Mouse (Mus musculus) midbrain, embryonic 11.5 days (tissue): Measurements from ENCODE around the gene Spast. TPM values are rescaled to one million over a fixed set of nuclear protein-coding genes. Genes with fewer than 3 reads are reported as not detected.
A peak's percentile ranks its signal among the peaks of the same experiment; 100 is the strongest.

Source experiments
- ATAC-seq: fragments of 200-750 bp; cut with Nextera tagmentation; 2 replicates; pipeline ENCODE4 v1.8.0; 2017; ENCODE audit warnings: moderate TSS enrichment, moderate library complexity; ENCODE audit not compliant: low FRiP score
- DNase-seq: peaks from one replicate; pipeline ENCODE4 v3.0.0; 2015; ENCODE audit warnings: low spot score; ENCODE audit errors: missing footprints
- H3K27ac ChIP-seq: fragments of 300-500 bp; sonication (generic); 2 replicates; pipeline ENCODE4 v1.5.1; 2014; ENCODE audit warnings: low read depth, low read length
- H3K27me3 ChIP-seq: fragments of 300-500 bp; sonication (generic); 2 replicates; pipeline ENCODE4 v1.6.1; 2014; ENCODE audit warnings: mild to moderate bottlenecking, low read length, moderate library complexity, mixed read lengths; ENCODE audit not compliant: control insufficient read depth, insufficient read depth
- H3K36me3 ChIP-seq: fragments of 300-500 bp; sonication (generic); 2 replicates; pipeline ENCODE4 v1.6.1; 2014; ENCODE audit warnings: mild to moderate bottlenecking, low read length, moderate library complexity, mixed read lengths; ENCODE audit not compliant: control insufficient read depth, insufficient read depth
- H3K4me1 ChIP-seq: fragments of 300-500 bp; sonication (generic); 2 replicates; pipeline ENCODE4 v1.6.1; 2014; ENCODE audit warnings: low read length; ENCODE audit not compliant: control insufficient read depth, insufficient read depth
- H3K4me2 ChIP-seq: fragments of 300-500 bp; sonication (generic); 2 replicates; pipeline ENCODE4 v1.6.1; 2014; ENCODE audit warnings: mild to moderate bottlenecking, moderate library complexity
- H3K4me3 ChIP-seq: fragments of 300-500 bp; sonication (generic); 2 replicates; pipeline ENCODE4 v1.5.1; 2014; ENCODE audit warnings: low read depth, low read length
- H3K9ac ChIP-seq: fragments of 300-500 bp; sonication (generic); 2 replicates; pipeline ENCODE4 v1.6.1; 2014; ENCODE audit warnings: low read length
- H3K9me3 ChIP-seq: fragments of 300-500 bp; sonication (generic); 2 replicates; pipeline ENCODE4 v1.6.1; 2016; ENCODE audit warnings: low read length; ENCODE audit not compliant: control insufficient read depth
- WGBS: fragments of 180-500 bp; shearing (Covaris S2); extraction: QIAGEN DNeasy Blood & Tissue Kit; methylation state at CpG from one replicate; pipeline ENCODE4 v1.1.7; 2014; 5-methylcytosine and 5-hydroxymethylcytosine counted together
- polyA plus RNA-seq: library from polyadenylated mRNA; unstranded; fragments of >200 nt; fragmentation: Nextera tagmentation; extraction: Ambion mirVana; gene quantifications from 2 replicates; pipeline ENCODE4 v1.2.1, GENCODE M21; 2014

Gene Spast
- polyA plus RNA-seq, result 46.8 and 48.8 TPM in 2 replicates

DNA sequence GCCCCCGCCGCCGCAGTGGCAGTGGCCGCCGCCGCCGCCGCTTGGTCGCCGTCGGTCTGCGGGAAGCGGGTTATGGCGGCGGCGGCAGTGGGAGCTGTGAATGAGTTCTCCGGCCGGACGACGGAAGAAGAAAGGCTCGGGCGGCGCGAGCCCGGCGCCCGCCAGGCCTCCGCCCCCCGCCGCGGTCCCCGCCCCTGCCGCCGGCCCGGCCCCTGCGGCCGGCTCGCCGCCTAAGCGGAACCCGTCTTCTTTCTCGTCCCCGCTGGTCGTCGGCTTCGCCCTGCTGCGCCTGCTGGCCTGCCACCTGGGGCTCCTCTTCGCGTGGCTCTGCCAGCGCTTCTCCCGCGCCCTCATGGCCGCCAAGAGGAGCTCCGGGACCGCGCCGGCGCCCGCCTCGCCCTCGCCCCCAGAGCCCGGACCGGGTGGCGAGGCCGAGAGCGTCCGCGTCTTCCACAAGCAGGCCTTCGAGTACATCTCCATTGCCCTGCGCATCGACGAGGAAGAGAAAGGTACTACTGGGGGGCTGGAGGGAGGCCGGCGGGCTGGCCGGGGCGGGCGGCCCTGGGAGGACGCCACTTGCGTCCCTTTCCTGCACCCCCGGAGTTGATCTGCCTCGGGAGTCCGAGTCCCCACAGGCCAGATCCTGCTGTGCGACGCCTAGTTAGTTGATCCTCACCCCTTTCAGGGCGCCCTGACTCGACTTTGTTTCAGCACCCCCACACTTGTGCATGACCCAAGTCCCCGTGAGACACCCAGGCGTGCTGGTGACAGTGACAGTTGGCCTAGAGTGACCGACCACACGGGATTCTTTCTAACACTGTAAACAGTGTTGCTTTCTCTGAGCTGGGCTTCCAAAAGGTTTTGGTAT is at the start of gene Spast:
TSS of gene Spast (plus strand) at position 51 of the 868 bp plus-strand sequence.
- DNase-seq (peak; percentile 94), ATAC-seq (peak; percentile 84)
- Histone ChIP-seq H3K27ac (peak within 1 kb of the TSS; percentile 97), H3K4me1 (peaks cover 16% of the 10 kb centered on the region), H3K9ac (peak within 1 kb of the TSS; percentile 90), H3K36me3 (peaks cover 4% of the 10 kb centered on the region), H3K9me3 (no peaks in the 10 kb centered on the region), H3K4me2 (peak within 1 kb of the TSS; percentile 58), H3K4me3 (peak within 1 kb of the TSS; percentile 97), H3K27me3 (no peaks in the 10 kb centered on the region)
- under 1% methylated on average over 74 of the region's 90 CpGs for WGBS

DNA sequence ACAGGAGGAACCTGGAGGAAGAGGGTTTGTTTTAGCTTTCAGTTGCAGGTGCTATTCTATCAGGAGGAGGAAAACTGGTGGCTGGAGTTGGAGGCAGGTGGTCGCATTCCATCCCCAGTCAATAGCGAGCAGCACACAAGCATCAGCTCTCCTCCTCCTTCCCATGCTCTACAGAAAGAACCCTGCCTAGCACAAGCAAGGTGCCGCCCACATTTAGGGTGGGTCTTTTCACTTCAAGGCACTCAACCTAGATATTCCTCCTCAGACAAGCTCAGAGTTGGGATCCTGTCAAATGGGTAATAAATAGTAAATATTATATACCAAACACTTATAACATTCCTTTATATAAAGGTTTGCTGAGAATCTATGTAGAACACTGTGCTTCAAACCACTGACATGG is 48.6 kb upstream of the Spast start:
- DNase-seq (peak; percentile 69), ATAC-seq (no peak)
- H3K27me3 ChIP-seq, result no peaks in the 10 kb centered on the region
- H3K9ac ChIP-seq, result no peak overlapping the region
- H3K4me3 ChIP-seq, result no peak overlapping the region
- 84% methylated on average over 3 of the region's 3 CpGs for WGBS
- H3K4me2 ChIP-seq, result no peak overlapping the region
- H3K4me1 ChIP-seq, result peaks cover 11% of the 10 kb centered on the region
- no peaks in the 10 kb centered on the region for H3K36me3 ChIP-seq
- no peaks in the 10 kb centered on the region for H3K9me3 ChIP-seq
- no peak overlapping the region for H3K27ac ChIP-seq

DNA sequence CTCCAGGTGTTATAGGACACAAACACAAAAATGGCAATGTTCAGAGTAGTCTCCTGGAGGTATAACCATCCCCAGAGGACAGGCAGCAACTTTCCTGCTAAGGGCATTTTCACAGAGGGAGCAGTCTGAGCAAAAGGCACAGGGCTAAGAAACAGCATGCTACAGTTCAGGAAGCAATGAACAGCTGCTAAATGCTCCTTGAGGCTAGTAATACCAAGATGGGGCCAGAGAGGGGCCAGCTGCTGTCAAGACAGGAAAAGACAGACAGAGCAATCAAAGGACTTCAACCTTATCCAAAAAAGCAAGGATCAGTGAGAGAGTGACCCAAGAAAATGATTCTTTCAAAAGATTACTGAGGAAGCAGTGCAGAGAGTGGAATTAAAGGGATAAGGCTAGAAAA is 47.9 kb upstream of the Spast start:
- Histone ChIP-seq H3K4me1 (peaks cover 11% of the 10 kb centered on the region), H3K4me3 (no peak overlapping the region), H3K27ac (no peak overlapping the region), H3K4me2 (no peak overlapping the region), H3K9ac (no peak overlapping the region), H3K9me3 (no peaks in the 10 kb centered on the region), H3K36me3 (no peaks in the 10 kb centered on the region), H3K27me3 (no peaks in the 10 kb centered on the region)
- ATAC-seq (no peak), DNase-seq (peak; percentile 74)

DNA sequence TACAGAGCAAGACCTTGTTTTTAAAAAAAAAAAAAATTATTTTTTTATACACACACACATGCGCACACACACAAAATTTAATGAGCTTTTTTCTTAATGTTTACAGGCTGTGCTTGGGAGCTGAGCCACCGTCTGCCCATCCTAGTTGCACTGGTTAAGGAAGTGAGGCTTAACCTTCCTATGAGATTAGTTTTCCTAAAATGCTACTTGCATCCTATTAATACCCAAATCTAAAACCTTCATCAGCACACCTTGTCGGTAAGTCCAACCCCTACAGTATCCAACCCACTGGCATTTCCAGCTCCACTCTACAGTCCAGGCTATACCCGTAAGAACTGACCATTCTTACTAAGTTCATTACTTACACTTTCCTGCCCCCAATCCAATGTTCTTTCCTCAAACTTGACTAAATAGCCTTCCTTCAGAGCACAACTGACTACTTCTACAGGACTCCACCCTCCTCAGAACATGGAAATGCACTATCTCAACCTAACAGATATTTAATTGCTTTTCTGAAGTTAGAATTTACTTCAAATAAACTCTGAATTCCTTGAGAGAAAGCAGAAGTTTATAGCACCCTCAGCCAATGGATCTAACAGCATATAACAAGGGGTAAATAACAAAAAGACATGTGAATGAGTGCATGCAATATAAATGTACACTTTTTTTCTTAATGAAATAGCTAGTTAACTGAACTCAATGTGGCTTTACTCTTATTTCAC is 47.0 kb upstream of the Spast start:
- Histone ChIP-seq H3K4me1 (peaks cover 13% of the 10 kb centered on the region), H3K4me2 (no peak overlapping the region), H3K9ac (no peak overlapping the region), H3K4me3 (no peak overlapping the region), H3K9me3 (no peaks in the 10 kb centered on the region), H3K27ac (no peak overlapping the region), H3K36me3 (no peaks in the 10 kb centered on the region), H3K27me3 (no peaks in the 10 kb centered on the region)
- 88% methylated on average over 4 of the region's 4 CpGs for WGBS
- ATAC-seq (no peak), DNase-seq (peak; percentile 49)

DNA sequence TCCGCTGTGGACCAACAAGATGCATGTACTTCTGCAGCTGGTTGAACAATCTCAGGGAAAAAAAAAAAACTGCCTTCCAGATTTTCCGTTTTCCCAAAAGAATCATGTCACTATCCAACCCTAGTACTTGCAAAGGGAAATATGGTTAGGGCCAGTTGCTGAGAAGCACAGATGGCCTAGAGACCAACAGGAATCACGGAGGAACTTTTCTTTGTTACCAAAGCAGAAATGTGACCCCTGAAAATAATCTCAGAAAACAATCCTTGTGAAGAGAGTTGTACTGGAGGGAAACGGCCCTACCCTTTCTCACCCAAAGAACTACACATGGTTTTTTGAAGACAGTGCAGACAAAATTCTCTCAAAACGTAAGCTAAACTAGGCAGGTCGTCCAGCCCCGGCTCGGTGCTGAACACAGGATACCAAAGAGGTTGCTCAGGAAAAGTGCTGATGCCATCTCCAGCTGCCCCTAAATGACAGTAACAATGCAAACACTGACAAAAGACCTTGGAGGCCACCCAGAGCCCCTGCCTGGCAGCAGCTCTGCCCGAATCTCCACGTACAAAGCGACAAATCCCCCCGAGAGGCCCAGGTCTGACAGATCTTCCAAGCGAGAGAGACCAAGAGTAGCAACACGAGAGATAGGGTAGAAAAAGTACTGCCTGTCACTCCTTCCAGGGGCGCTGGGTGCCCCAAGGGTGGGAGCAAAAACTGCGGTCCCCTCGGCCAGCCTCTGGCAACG is 44.9 kb upstream of the Spast start:
- 1% methylated on average over 18 of the region's 18 CpGs for WGBS
- peak; percentile 97 for DNase-seq
- H3K27me3 ChIP-seq, result no peaks in the 10 kb centered on the region
- ATAC-seq, result peak; percentile 1
- H3K9ac ChIP-seq, result peak overlapping the region; percentile 85
- peaks cover 13% of the 10 kb centered on the region for H3K4me1 ChIP-seq
- H3K27ac ChIP-seq, result peak overlapping the region; percentile 94
- no peaks in the 10 kb centered on the region for H3K9me3 ChIP-seq
- peak overlapping the region; percentile 79 for H3K4me2 ChIP-seq
- H3K4me3 ChIP-seq, result peak overlapping the region; percentile 91
- H3K36me3 ChIP-seq, result 0 out of 2 replicates have a peak, but pooled peaks cover 2% of the 10 kb centered on the region

DNA sequence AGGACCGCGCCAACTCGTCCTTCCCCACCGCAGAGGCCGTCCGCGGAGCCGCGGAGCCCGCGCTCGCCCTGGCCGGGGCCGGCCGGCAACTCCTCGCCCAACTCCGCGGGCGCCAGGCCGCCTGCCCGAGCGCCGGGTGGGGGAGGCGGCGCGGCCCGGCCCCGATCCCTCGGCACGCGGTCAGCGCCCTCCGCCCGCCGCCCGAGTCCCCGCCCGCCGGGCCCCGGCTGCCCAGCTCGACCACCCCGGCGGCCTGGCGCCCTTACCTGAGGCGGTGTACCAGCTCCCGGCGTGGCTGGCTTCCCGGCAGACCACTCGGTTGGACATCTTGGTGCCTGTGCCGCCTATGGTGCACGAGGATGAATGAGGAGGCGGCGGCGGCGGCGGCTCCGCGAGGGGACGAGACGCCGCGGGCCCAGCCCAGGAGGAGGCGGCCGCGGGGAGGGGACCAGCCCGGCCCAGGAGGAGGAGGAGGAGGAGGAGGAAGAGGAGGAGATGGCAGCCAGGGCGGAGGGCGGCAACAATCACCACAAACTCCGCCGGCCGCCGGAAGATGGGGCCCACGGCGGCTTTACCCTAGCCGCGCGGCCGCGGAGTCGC is 44.3 kb upstream of the Spast start:
- ATAC-seq (peak; percentile 84), DNase-seq (peak; percentile 94)
- no peaks in the 10 kb centered on the region for H3K9me3 ChIP-seq
- peaks cover 13% of the 10 kb centered on the region for H3K4me1 ChIP-seq
- peak overlapping the region; percentile 94 for H3K27ac ChIP-seq
- peak overlapping the region; percentile 91 for H3K4me3 ChIP-seq
- under 1% methylated on average over 74 of the region's 80 CpGs for WGBS
- H3K27me3 ChIP-seq, result no peaks in the 10 kb centered on the region
- H3K9ac ChIP-seq, result peak overlapping the region; percentile 85
- H3K36me3 ChIP-seq, result 0 out of 2 replicates have a peak, but pooled peaks cover 2% of the 10 kb centered on the region
- H3K4me2 ChIP-seq, result peak overlapping the region; percentile 79

DNA sequence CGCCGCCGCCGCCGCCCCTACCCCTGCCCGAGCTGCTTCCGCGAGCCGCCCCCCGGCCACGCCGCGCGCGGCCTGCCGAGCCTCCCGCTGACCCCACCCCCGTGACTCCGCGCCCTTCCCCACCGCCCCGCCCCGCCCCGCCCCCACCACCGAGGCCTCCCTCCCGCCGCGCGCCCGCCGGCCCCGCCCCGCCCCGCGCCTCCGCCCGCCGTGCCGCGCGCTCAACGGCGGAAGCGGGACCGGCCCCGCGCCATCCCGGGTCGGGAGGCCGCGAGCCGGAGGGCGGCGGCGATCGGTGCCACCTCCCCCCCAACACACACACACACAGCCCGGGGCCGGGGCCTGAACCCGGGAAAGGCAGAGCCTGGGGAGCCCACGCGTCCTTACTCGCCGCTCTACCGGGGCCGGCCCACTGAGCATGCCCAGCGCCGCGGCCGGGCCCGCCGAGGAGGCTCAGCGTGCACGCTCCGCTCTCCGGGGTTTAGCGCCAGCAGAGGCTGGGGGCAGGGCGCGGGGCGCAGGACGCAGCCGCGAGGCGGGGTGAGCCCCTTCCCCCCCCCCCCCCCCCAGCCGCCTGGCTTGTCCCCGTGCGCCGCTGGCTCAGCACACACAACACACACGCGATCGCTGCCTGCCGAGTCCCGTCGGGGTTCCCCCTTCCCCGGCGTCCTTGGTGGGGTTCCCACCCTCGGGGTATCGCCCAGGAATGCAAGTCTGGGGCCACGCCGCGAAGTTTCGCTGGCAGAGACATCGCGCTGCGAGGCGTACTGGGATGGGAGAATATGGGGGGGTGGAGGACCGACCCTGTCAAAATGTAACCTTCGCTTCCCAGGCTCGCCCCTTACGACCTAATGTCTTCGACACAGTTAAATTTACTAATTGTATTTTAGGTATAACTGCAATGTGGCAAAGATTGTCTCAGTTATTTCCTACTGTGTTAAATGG is 43.5 kb upstream of the Spast start, which contains the start of gene Memo1:
TSS of gene Memo1 (minus strand) at position 496 of the 945 bp plus-strand sequence.
- H3K9me3 ChIP-seq, result no peaks in the 10 kb centered on the region
- peak within 1 kb of the TSS; percentile 91 for H3K4me3 ChIP-seq
- H3K27ac ChIP-seq, result peak within 1 kb of the TSS; percentile 94
- ATAC-seq (peak; percentile 93), DNase-seq (peak; percentile 98)
- H3K36me3 ChIP-seq, result 0 out of 2 replicates have a peak, but pooled peaks cover 2% of the 10 kb centered on the region
- H3K4me1 ChIP-seq, result peaks cover 13% of the 10 kb centered on the region
- WGBS, result under 1% methylated on average over 58 of the region's 110 CpGs
- H3K27me3 ChIP-seq, result no peaks in the 10 kb centered on the region
- H3K4me2 ChIP-seq, result peak within 1 kb of the TSS; percentile 79
- H3K9ac ChIP-seq, result peak within 1 kb of the TSS; percentile 85
